Mouse (Mus musculus) forebrain, postnatal 0 days (tissue): ENCODE data around the gene Nelfcd. TPM values are rescaled to one million over a fixed set of nuclear protein-coding genes. Genes with fewer than 3 reads are reported as not detected.

Experiments
- ATAC-seq: fragments of 200-750 bp; cut with Nextera tagmentation; 2 replicates; pipeline ENCODE4 v1.8.0; 2017; ENCODE audit warnings: mild to moderate bottlenecking, moderate library complexity
- DNase-seq: peaks from one replicate; pipeline ENCODE4 v3.0.0-alpha.2; 2015
- H3K27ac ChIP-seq: fragments of 300-500 bp; sonication (generic); 2 replicates; pipeline ENCODE4 v1.5.1; 2014; ENCODE audit warnings: low read depth, mild to moderate bottlenecking, antibody characterized with exemption, low read length, moderate library complexity, mixed read lengths
- H3K27me3 ChIP-seq: fragments of 300-500 bp; sonication (generic); 2 replicates; pipeline ENCODE4 v1.6.1; 2014; ENCODE audit warnings: mild to moderate bottlenecking, low read length, mixed read lengths; ENCODE audit not compliant: insufficient read depth
- H3K36me3 ChIP-seq: fragments of 300-500 bp; sonication (generic); 2 replicates; pipeline ENCODE4 v1.6.1; 2014; ENCODE audit warnings: mild to moderate bottlenecking, moderate library complexity; ENCODE audit not compliant: insufficient read depth
- H3K4me1 ChIP-seq: fragments of 300-500 bp; sonication (generic); 2 replicates; pipeline ENCODE4 v1.6.1; 2014; ENCODE audit warnings: antibody characterized with exemption; ENCODE audit not compliant: insufficient read depth
- H3K4me2 ChIP-seq: fragments of 300-500 bp; sonication (generic); 2 replicates; pipeline ENCODE4 v1.6.1; 2014; ENCODE audit warnings: low read depth, mild to moderate bottlenecking, moderate library complexity
- H3K4me3 ChIP-seq: fragments of 300-500 bp; sonication (generic); 2 replicates; pipeline ENCODE4 v1.5.1; 2014; ENCODE audit warnings: low read depth, low read length, mixed read lengths
- H3K9ac ChIP-seq: fragments of 300-500 bp; sonication (generic); 2 replicates; pipeline ENCODE4 v1.6.1; 2014; ENCODE audit warnings: mild to moderate bottlenecking
- H3K9me3 ChIP-seq: fragments of 300-500 bp; sonication (generic); 2 replicates; pipeline ENCODE4 v1.6.1; 2016; ENCODE audit warnings: low read length
- CTCF ChIP-seq: sonication (generic); IDR thresholded peaks from 2 replicates; pipeline ENCODE4 v1.5.1; 2016; ENCODE audit warnings: antibody characterized with exemption, control low read depth, low read depth
- WGBS: fragments of 180-500 bp; shearing (Covaris S2); extraction: QIAGEN DNeasy Blood & Tissue Kit; methylation state at CpG from one replicate; pipeline ENCODE4 v1.1.7; 2014; 5-methylcytosine and 5-hydroxymethylcytosine counted together
- polyA plus RNA-seq: library from polyadenylated mRNA; unstranded; fragments of >200 nt; fragmentation: Nextera tagmentation; extraction: Ambion mirVana; gene quantifications from 2 replicates; pipeline ENCODE4 v1.2.1, GENCODE M21; 2015
- total RNA-seq: library from RNA; depleted of rRNA; stranded (reverse); fragments of >200 nt; gene quantifications from 2 replicates; pipeline ENCODE4 v1.2.3, GENCODE M21; 2014

The Nelfcd gene
- total and polyA plus RNA-seq, 2 experiments from 2014 or later = 65.6 to 90.7 TPM

- no peak for ATAC-seq
- WGBS = 97% methylated on average over 7 of the region's 7 CpGs
- Histone ChIP-seq H3K4me1 (peaks cover 12% of the 10 kb centered on the region), H3K36me3 (0 out of 2 replicates have a peak, but pooled peaks cover 3% of the 10 kb centered on the region), H3K9me3 (no peaks in the 10 kb centered on the region), H3K9ac (no peak overlapping the region), H3K4me3 (no peak overlapping the region), H3K27ac (no peak overlapping the region), H3K4me2 (no peak overlapping the region), H3K27me3 (no peaks in the 10 kb centered on the region)
- DNase-seq = no peak
- no peak for TF ChIP-seq CTCF
Observed at GRCm38 (mm10) chr2:174436916-174437696, 21.5 kb downstream of the Nelfcd start.

GRCm38 (mm10) chr2:174437697-174437982 lies 22.0 kb downstream of the Nelfcd start:
- no peak for ATAC-seq
- H3K27ac ChIP-seq = no peak overlapping the region
- H3K9ac ChIP-seq = no peak overlapping the region
- no peak for TF ChIP-seq CTCF
- H3K27me3 ChIP-seq = no peaks in the 10 kb centered on the region
- 100% methylated on average over 4 of the region's 4 CpGs for WGBS
- H3K4me3 ChIP-seq = no peak overlapping the region
- 0 out of 2 replicates have a peak, but pooled peaks cover 3% of the 10 kb centered on the region for H3K36me3 ChIP-seq
- peak overlapping the region; percentile 83; the same call in 1 of the 2 replicates for H3K4me2 ChIP-seq
- peaks cover 12% of the 10 kb centered on the region for H3K4me1 ChIP-seq
- H3K9me3 ChIP-seq = no peaks in the 10 kb centered on the region
- DNase-seq = no peak

GRCm38 (mm10) chr2:174438181-174438580 lies 22.6 kb downstream of the Nelfcd start:
- Histone ChIP-seq H3K9me3 (no peaks in the 10 kb centered on the region), H3K36me3 (0 out of 2 replicates have a peak, but pooled peaks cover 3% of the 10 kb centered on the region), H3K27me3 (no peaks in the 10 kb centered on the region), H3K4me1 (peaks cover 12% of the 10 kb centered on the region), H3K4me3 (peak overlapping the region; percentile 49), H3K4me2 (peak overlapping the region; percentile 83), H3K9ac (peak overlapping the region; percentile 68), H3K27ac (peak overlapping the region; percentile 50; the same call in 1 of the 2 replicates)
- TF ChIP-seq CTCF = no peak
- peak; percentile 25 for DNase-seq
- WGBS = 65% methylated on average over 11 of the region's 11 CpGs
- ATAC-seq = peak; percentile 7; the same call in 1 of the 2 replicates

- WGBS = 4% methylated on average over 38 of the region's 38 CpGs
- Histone ChIP-seq H3K9me3 (no peaks in the 10 kb centered on the region), H3K9ac (peak within 1 kb of the TSS; percentile 68), H3K27me3 (no peaks in the 10 kb centered on the region), H3K27ac (peak within 1 kb of the TSS; percentile 50; the same call in 1 of the 2 replicates), H3K4me3 (peak within 1 kb of the TSS; percentile 49), H3K36me3 (no peaks in the 10 kb centered on the region), H3K4me2 (peak within 1 kb of the TSS; percentile 83), H3K4me1 (peaks cover 12% of the 10 kb centered on the region)
- no peak for TF ChIP-seq CTCF
- ATAC-seq (peak; percentile 79), DNase-seq (peak; percentile 36)
Observed at GRCm38 (mm10) chr2:174438737-174439449, 23.3 kb downstream of the Nelfcd start, which contains the start of gene Ctsz. TSS of gene Ctsz (minus strand) at chr2:174439039.

GRCm38 (mm10) chr2:174439450-174439838 lies 23.8 kb downstream of the Nelfcd start:
- WGBS = 51% methylated on average over 5 of the region's 5 CpGs
- no peaks in the 10 kb centered on the region for H3K9me3 ChIP-seq
- H3K4me3 ChIP-seq = no peak overlapping the region
- H3K36me3 ChIP-seq = no peaks in the 10 kb centered on the region
- peaks cover 12% of the 10 kb centered on the region for H3K4me1 ChIP-seq
- ATAC-seq (no peak), DNase-seq (no peak)
- no peaks in the 10 kb centered on the region for H3K27me3 ChIP-seq
- H3K9ac ChIP-seq = peak overlapping the region; percentile 68; the same call in 1 of the 2 replicates
- TF ChIP-seq CTCF = no peak
- peak overlapping the region; percentile 83 for H3K4me2 ChIP-seq
- no peak overlapping the region for H3K27ac ChIP-seq

GRCm38 (mm10) chr2:174439961-174440360 lies 24.4 kb downstream of the Nelfcd start:
- no peak for TF ChIP-seq CTCF
- DNase-seq (no peak), ATAC-seq (no peak)
- WGBS = 78% methylated on average over 9 of the region's 9 CpGs
- Histone ChIP-seq H3K27me3 (no peaks in the 10 kb centered on the region), H3K9ac (no peak overlapping the region), H3K9me3 (no peaks in the 10 kb centered on the region), H3K4me2 (no peak overlapping the region), H3K4me3 (no peak overlapping the region), H3K27ac (no peak overlapping the region), H3K4me1 (peaks cover 12% of the 10 kb centered on the region), H3K36me3 (no peaks in the 10 kb centered on the region)

- H3K4me2 ChIP-seq = no peak overlapping the region
- no peaks in the 10 kb centered on the region for H3K9me3 ChIP-seq
- DNase-seq (no peak), ATAC-seq (no peak)
- 78% methylated on average over 4 of the region's 4 CpGs for WGBS
- H3K27ac ChIP-seq = no peak overlapping the region
- H3K36me3 ChIP-seq = no peaks in the 10 kb centered on the region
- H3K27me3 ChIP-seq = no peaks in the 10 kb centered on the region
- H3K4me1 ChIP-seq = peaks cover 12% of the 10 kb centered on the region
- no peak overlapping the region for H3K4me3 ChIP-seq
- no peak for TF ChIP-seq CTCF
- H3K9ac ChIP-seq = no peak overlapping the region
Observed at GRCm38 (mm10) chr2:174441898-174442297, 26.3 kb downstream of the Nelfcd start.
